Mouse (Mus musculus) fibroblast of lung, adult 2 months (primary cell): ENCODE data around the gene Eps15l1.

ENCODE experiments used
- DNase-seq: peaks from one replicate; pipeline ENCODE4 v3.0.0-alpha.2; 2011; ENCODE audit warnings: low read depth

Eps15l1 gene

GRCm38 (mm10) chr8:72413839-72414238 is 7.4 kb downstream of the Eps15l1 start:
- no peak for DNase-seq

- no peak for DNase-seq
Observed at GRCm38 (mm10) chr8:72409443-72409842, 11.8 kb downstream of the Eps15l1 start.

DNA sequence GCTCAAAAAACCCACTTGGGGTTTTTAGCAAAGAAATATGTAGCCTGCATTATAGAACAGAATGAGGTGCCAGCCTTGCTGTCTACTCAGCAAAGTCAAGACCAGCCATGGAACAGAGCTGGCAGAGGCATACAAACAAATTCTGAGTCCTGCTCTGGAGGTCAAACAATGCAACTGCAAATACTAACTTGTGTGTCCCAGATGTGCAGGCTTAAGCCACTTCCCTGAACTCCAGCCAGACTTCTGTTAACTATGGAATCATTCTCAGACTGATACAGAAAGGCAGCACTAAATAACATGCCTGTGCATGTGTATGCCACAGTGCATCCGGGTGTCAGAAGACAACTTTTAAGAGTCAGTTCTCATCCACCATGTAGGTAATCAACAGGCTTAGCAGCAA is 13.4 kb downstream of the Eps15l1 start:
- DNase-seq, result no peak

- no peak for DNase-seq
Observed at GRCm38 (mm10) chr8:72402981-72403380, 18.3 kb downstream of the Eps15l1 start.

DNA sequence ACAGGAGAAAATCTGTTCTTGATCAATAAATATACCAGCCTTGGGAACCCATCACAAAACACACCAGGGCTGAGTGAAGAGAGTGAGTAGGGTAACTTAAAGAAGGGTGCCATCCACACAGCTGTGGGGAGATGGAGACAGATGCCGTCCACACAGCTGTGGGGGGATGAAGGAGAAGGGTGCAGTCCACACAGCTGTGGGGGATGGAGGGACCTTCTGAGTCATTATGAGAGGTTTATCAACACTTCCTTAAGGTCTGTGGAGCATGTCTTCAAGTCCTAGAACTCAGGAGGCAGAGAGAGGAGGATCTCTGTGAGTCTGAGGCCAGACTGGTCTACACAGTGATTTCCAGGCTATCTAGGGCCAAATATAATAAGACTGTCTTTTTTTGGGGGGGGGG is 19.9 kb downstream of the Eps15l1 start:
- no peak for DNase-seq

- no peak for DNase-seq
Observed at GRCm38 (mm10) chr8:72385737-72386136, 35.5 kb downstream of the Eps15l1 start.

DNA sequence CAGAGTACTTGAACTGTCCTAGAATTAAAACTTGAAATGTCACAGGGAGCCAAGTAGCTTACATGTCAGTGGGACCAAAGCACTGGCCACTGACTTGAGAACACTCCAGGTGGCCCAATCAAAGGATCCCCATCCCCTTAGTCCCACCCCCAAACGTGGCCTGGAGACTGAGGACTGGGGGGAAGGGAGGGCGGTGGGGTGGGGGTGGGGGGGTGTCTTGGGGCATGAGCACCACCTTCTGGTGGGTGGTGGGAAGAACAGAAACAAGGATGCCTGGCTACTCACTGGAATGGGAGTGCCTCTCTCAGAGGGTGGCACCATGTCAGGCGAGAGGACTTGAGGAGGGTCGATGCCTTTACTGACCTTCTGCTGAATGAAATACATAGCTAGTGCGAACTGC is 38.9 kb downstream of the Eps15l1 start:
- no peak for DNase-seq

GRCm38 (mm10) chr8:72380656-72381055 is 40.6 kb downstream of the Eps15l1 start:
- no peak for DNase-seq

DNA sequence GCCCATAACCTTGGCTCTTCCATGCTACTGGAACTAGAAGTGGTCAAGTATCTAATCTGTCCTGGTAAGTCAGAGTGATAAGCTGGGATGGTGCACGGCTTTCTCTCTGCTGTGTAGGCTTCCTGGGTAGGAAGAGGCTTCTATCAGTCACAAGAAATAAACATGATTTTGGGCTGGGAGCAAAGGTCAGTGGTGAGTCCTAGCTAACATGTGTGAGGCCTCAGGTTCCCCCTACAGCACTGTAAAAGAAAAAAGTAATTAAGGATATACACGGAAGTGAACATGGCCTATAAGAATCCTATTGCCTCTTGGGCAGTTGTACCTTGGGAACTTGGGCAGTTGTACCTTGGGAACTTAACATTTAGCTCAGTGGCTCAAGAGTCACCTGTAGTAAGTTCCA is 44.4 kb downstream of the Eps15l1 start:
- DNase-seq, result no peak

DNA sequence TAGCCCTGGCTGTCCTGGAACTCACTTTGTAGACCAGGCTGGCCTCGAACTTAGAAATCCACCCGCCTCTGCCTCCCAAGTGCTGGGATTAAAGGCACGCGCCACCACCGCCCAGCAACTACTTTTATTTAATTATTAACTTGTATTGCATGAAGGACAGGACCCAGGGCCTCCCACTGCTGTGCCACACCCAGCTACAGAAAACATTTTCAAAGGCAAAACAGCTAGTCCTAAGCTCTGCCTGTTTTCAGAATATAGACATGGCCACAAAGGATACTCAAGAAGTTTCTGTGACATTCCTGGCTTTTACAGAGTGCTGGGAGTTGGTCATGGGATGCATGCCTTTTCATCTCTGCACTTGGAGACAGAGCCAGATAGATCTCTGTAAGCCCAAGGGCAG is 45.0 kb downstream of the Eps15l1 start:
- DNase-seq, result no peak

DNA sequence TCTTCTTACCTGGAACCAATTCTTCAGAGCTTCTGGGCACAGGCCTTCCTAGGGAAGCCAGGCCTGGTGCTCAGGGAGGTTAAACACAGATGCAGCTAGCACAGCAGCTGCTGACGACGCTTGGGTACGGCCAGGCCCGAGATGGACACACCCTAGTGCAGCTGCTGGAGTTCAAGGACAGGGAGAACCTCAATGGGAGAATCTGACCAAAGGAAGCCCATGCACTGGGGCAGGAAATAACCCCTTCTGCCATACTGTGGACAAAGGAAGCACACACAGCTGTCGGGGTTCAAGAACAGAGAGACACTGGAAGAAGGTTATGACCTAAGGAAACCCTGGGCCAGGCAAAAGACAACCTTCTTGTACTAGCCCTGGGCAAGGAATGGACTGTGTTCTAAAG is 46.1 kb downstream of the Eps15l1 start:
- DNase-seq, result no peak

DNA sequence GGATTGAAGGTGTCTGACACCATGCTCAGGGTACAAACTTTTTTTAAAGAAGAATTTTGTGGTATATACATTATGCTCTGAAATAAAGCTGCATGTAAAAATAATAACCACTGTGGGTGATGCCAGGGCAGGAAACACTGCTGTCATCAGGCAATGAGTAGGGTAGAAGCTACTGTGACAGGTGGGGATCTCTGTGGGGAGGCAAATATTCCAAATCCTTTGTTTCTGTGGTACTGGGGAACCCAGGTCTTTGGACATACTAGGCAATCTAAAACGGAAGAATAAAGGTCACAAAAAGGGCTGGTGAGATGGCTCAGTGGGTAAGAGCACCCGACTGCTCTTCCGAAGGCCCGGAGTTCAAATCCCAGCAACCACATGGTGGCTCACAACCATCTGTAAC is 48.9 kb downstream of the Eps15l1 start:
- no peak for DNase-seq

- no peak for DNase-seq
Observed at GRCm38 (mm10) chr8:72371356-72371755, 49.9 kb downstream of the Eps15l1 start.

DNA sequence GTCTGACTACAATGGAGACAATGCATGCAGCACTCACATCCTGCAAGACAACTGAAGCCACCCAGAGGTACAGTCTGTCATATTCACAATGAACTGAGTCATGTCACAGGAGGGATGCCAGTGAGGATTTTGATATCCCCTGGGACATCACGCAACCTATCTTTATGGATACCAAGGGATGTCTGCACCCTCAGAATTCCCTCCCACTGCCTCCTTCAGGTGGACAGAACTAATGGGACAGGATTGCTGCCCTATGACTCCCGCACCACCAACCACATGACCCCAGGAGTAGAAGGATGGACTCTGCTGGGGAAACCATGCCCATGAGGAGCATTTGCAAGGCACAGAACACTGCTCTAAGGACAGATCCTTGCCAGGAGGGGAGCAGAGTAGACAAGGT is 54.8 kb downstream of the Eps15l1 start:
- no peak for DNase-seq

- DNase-seq, result peak; percentile 30
Observed at GRCm38 (mm10) chr8:72365826-72366225, 55.4 kb downstream of the Eps15l1 start.

DNA sequence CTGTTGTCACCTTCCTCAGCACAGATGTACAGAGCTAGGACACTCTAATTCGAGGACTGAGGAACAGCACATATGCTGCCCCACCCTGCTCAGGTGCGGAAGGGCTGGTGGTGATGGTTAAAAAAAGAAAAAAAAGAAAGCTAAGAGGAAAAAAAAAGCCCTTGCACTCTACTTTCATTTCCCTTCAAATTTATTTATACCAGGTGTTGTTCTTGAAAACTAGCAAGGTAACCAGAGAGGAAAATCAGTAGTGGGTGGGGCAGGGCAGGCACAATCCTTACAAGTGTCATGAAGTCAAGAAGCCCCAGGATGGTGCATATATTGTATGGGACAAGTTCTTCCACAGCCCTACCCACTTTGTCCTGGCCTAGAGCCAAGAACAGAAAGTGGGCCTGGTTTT is 56.2 kb downstream of the Eps15l1 start:
- no peak for DNase-seq

DNA sequence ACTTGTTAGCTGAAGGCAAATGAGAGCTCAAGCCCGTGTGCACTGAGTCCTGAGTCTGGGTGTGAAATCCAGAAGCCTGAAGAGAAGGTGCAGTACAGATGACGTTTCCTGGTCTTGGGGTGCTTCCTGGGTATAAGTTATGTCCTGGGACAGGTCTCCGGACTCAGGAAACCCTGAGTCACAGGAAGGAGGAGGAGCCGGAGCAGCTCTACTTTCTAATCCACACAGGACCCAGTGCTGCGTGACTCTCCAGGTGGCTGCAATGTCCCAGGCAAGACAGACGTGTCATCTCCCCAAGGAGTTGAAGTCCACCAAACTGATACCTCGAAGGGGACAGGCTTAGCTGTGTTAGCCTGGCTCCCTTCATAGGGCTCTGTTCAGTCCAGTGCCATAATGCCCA is 57.8 kb downstream of the Eps15l1 start:
- DNase-seq, result no peak

- DNase-seq, result no peak
Observed at GRCm38 (mm10) chr8:72362754-72363153, 58.5 kb downstream of the Eps15l1 start.

DNA sequence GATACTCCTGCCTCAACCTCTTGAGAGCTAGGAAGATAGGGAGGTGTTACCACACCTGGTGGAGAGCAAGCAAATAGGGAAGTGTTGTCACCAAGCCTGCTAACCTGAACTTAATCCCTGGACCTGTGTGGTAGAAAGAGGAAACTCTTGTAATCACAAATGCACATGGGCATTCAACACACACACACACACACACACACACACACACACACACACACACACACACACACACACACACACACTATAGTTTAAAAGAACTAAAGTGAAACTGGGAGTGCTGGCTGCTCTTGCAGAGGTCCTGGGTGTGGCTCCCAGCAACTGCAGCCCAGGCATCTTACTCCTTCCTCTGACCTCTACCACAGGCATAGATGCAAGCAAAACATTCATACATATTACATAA is 61.1 kb downstream of the Eps15l1 start:
- no peak for DNase-seq

GRCm38 (mm10) chr8:72356593-72356992 is 64.7 kb downstream of the Eps15l1 start:
- no peak for DNase-seq

- peak; percentile 5 for DNase-seq
Observed at GRCm38 (mm10) chr8:72354272-72354671, 67.0 kb downstream of the Eps15l1 start.

GRCm38 (mm10) chr8:72353700-72354045 is 67.6 kb downstream of the Eps15l1 start:
- DNase-seq, result no peak

DNA sequence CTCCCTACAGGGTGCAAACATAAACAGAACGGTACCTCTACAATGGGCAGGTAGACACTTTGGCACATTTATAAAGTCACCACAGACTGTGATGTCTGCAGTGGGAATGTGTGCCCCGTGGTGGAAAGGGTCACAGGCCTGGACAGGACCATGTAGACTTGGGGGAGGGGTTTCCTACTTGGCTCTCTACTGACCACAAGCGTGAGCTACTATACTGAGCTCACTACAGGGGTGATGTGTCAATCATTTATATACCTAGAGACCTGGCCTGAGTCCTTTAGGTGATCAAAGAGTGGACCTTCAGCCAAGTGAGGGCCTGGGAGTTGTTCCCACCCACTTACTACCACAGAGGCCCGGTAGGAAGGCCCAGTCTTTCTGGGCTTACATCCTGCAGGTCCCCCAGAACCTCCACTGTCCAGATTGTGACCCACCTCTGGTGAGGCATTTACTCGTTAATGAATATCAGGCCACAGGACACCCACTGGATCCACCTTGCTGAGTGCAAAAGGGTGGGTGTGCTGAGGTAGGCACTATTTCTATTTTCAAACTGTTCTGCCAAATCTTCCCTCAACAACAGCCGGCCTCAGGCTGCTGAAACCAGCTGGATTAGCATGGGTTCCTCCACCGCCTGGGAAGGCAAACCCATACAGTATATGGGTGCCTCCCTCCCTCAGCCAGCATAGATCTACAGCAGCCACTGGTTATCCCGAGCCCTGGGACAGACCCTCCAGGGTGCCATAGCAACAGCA is 68.1 kb downstream of the Eps15l1 start:
- no peak for DNase-seq

DNA sequence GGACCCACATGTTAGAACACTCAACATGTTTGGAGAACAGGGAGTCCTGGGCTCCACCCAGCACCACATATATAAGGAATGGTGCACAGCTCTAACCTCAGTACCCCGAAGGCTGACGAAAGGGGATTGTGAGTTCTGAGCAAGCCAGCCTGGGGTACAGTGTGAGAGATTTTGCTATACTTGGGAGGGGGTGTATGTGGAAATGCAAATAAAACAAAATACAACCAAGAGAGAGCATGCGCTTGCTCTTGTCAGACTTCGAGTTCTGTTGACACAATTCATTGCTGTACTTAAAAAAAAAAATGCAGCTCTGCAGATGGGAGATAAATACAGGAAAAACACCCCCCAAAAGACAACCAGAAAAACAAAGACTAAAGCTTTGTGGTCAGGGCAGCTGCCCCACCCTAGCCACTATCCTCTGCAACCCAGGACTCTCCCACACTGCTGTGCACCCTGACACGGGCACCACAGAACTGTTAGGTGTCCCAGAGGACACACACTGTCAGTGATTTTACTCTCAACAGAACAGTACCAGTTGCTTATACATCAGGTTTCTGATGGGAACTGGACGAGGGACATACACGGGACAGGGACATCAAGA is 69.8 kb downstream of the Eps15l1 start:
- no peak for DNase-seq
